In genomic region chr5:148332622-148332974, GRCm38 (mm10) we compare ENCODE assay signal across 8 mouse cellular contexts.
DNase-seq lines count a peak whose midpoint lies in the region; ATAC-seq and TF ChIP-seq lines count a peak whose summit lies in the region.

No protein-coding gene starts in this region.

- peaks cover 30% of the 10 kb centered on the region; the same call in 1 of the 2 replicates for H3K36me3 ChIP-seq in ES-E14 (ENCODE audit: control insufficient read depth, insufficient read depth, low read length, poor library complexity, severe bottlenecking)
- peaks cover 48% of the 10 kb centered on the region for H3K36me3 ChIP-seq in forebrain, embryonic 13.5 days (ENCODE audit: poor library complexity, severe bottlenecking)
- H3K36me3 ChIP-seq in thymus, adult 2 months (ENCODE audit: control insufficient read depth, insufficient read depth, low read length), result no peaks in the 10 kb centered on the region; the same call in none of the 2 replicates

- 34% methylated on average over 8 of the region's 8 CpGs for WGBS in forebrain, embryonic 13.5 days
- 64% methylated on average over 8 of the region's 8 CpGs for WGBS in thymus, adult 2 months

- TF ChIP-seq CTCF in thymus, adult 2 months (IDR thresholded peaks at IDR 0.05; ENCODE audit: borderline replicate concordance, control insufficient read depth, extremely low read depth, insufficient read depth, low read length, poor library complexity), result peak; percentile 63; the same call in 1 of the 2 replicates

- no peak for TF ChIP-seq POLR2A in thymus, adult 2 months (IDR thresholded peaks at IDR 0.05; ENCODE audit: control insufficient read depth, extremely low read depth, insufficient read depth, low read length, poor library complexity)

- H3K9me3 ChIP-seq in ES-E14 (ENCODE audit: control insufficient read depth, insufficient read depth, low read depth, low read length), result no peaks in the 10 kb centered on the region
- no peaks in the 10 kb centered on the region for H3K9me3 ChIP-seq in forebrain, embryonic 13.5 days (replicated peaks)

- intact Hi-C loops in heart, postnatal 36 days (cut with DNase I), result loop anchor here (1.0 to 10.0 kb wide), 5 partner anchors 42 to 460 kb away; partner anchors contain the start of gene Slc7a1

- no peak overlapping the region for H3K27ac ChIP-seq in ES-E14 (ENCODE audit: insufficient read depth, low read depth, low read length, poor library complexity, severe bottlenecking)
- no peak overlapping the region for H3K27ac ChIP-seq in forebrain, embryonic 13.5 days
- no peak overlapping the region for H3K27ac ChIP-seq in thymus, adult 2 months (ENCODE audit: control insufficient read depth, insufficient read depth, low read length)

- ATAC-seq in forebrain, embryonic 13.5 days, result peak; percentile 88
- ATAC-seq in neutrophil, adult 5-6 weeks (ENCODE audit: extremely low read depth, insufficient number of reproducible peaks, low FRiP score, poor library complexity, severe bottlenecking), result peak; percentile 54

- DNase-seq in ES-E14 (ENCODE audit: low read depth, low spot score), result peak; percentile 73
- DNase-seq in c-Kit-positive CD71-positive TER-119-positive erythroid progenitor cells, embryonic 14.5 days (ENCODE audit: low spot score), result peak; percentile 60
- DNase-seq in heart, postnatal 36 days, result peak; percentile 78 to 80
- DNase-seq in layer of hippocampus, adult 18-20 months (ENCODE audit: low spot score in 2 of 2), result peak; percentile 32 to 84
- peak; percentile 70 to 74 for DNase-seq in lung, adult 18-20 months
- DNase-seq in thymus, adult 2 months, result peak; percentile 68

- peak overlapping the region; percentile 37; the same call in 1 of the 2 replicates for H3K9ac ChIP-seq in ES-E14 (ENCODE audit: insufficient read depth, low read depth, low read length, poor library complexity, severe bottlenecking)
- no peak overlapping the region for H3K9ac ChIP-seq in forebrain, embryonic 13.5 days

- peaks cover 0 to 4% of the 10 kb centered on the region in 2 experiments; a peak in 1 of 4 replicates for H3K4me1 ChIP-seq in ES-E14 (ENCODE audit: control insufficient read depth in 2 of 2, insufficient read depth in 2 of 2, low read length in 2 of 2, poor library complexity in 1 of 2)
- H3K4me1 ChIP-seq in forebrain, embryonic 13.5 days, result 0 out of 2 replicates have a peak, but pooled peaks cover 3% of the 10 kb centered on the region
- no peaks in the 10 kb centered on the region for H3K4me1 ChIP-seq in thymus, adult 2 months (replicated peaks; ENCODE audit: control insufficient read depth, insufficient read depth, low read length)

- no peak overlapping the region for H3K4me3 ChIP-seq in ES-E14 (ENCODE audit: insufficient read depth in 1 of 2, low read depth in 1 of 2, low read length in 2 of 2, poor library complexity in 1 of 2, severe bottlenecking in 1 of 2)
- no peak overlapping the region for H3K4me3 ChIP-seq in forebrain, embryonic 13.5 days
- no peak overlapping the region for H3K4me3 ChIP-seq in thymus, adult 2 months (ENCODE audit: control insufficient read depth, insufficient read depth, low read length)

- no peaks in the 10 kb centered on the region for H3K27me3 ChIP-seq in forebrain, embryonic 13.5 days
- no peaks in the 10 kb centered on the region for H3K27me3 ChIP-seq in thymus, adult 2 months (ENCODE audit: control insufficient read depth, insufficient read depth, low read length)

- no peak overlapping the region for H3K4me2 ChIP-seq in forebrain, embryonic 13.5 days

- in situ Hi-C loops in ES-E14 (cut with MboI; ENCODE audit: low sequenced_read_pairs in 2 of 2, unreplicated experiment in 2 of 2), result no loop called here

TF ChIP-seq in ES-E14, 5 proteins besides CTCF, POLR2A, EP300 and RAD21:
- TF ChIP-seq MAFK (IDR thresholded peaks at IDR 0.05; ENCODE audit: insufficient read depth, low read depth, low read length) (no peak), ZC3H11A (IDR thresholded peaks at IDR 0.05; ENCODE audit: borderline replicate concordance, low read depth, low read length) (peak; percentile 44; the same call in 1 of the 2 replicates), ZNF384 (IDR thresholded peaks at IDR 0.05; ENCODE audit: low read depth, low read length) (peak; percentile 90)
TF ChIP-seq in ES-E14: peak in this region for 2.
